8 mouse cellular contexts compared by ENCODE assay signal in genomic region chr6:17170782-17171272, GRCm38 (mm10).
DNase-seq lines count a peak whose midpoint lies in the region; ATAC-seq and TF ChIP-seq lines count a peak whose summit lies in the region.

No protein-coding gene starts in this region.

- peak overlapping the region; percentile 68 for H3K27ac ChIP-seq in heart, embryonic 11.5 days (ENCODE audit: low read depth, low read length)
- H3K27ac ChIP-seq in embryonic facial prominence, embryonic 11.5 days (replicated peaks; ENCODE audit: low read depth, low read length): no peak overlapping the region; the same call in 1 of the 2 replicates
- H3K27ac ChIP-seq in heart, postnatal 0 days (ENCODE audit: low read depth): peak overlapping the region; percentile 83
- peak overlapping the region; percentile 87 for H3K27ac ChIP-seq in lung, postnatal 0 days (ENCODE audit: low read length)

- no peak for TF ChIP-seq CTCF in heart, postnatal 0 days (IDR thresholded peaks at IDR 0.05; ENCODE audit: low read depth)
- no peak for TF ChIP-seq CTCF in lung, postnatal 0 days (IDR thresholded peaks at IDR 0.05)

- 47% methylated on average over 7 of the region's 7 CpGs for WGBS in heart, embryonic 11.5 days (ENCODE audit: insufficient replicate concordance)
- WGBS in embryonic facial prominence, embryonic 11.5 days: 65% methylated on average over 7 of the region's 7 CpGs
- 21% methylated on average over 7 of the region's 7 CpGs for WGBS in heart, postnatal 0 days
- whole genome bisulfite sequencing in lung, postnatal 0 days: 9% methylated on average over 7 of the region's 7 CpGs

- H3K4me3 ChIP-seq in heart, embryonic 11.5 days (ENCODE audit: low read depth, low read length): no peak overlapping the region
- H3K4me3 ChIP-seq in embryonic facial prominence, embryonic 11.5 days (ENCODE audit: low read depth, low read length): no peak overlapping the region
- H3K4me3 ChIP-seq in heart, postnatal 0 days (ENCODE audit: low read depth, low read length): peak overlapping the region; percentile 4
- H3K4me3 ChIP-seq in lung, postnatal 0 days (ENCODE audit: low read depth, low read length): no peak overlapping the region

- peak; percentile 84; the same call in 1 of the 2 replicates for TF ChIP-seq EP300 in heart, postnatal 0 days (IDR thresholded peaks at IDR 0.05; ENCODE audit: low read depth)
- no peak for TF ChIP-seq EP300 in lung, postnatal 0 days (IDR thresholded peaks at IDR 0.05)

- no peak for DNase-seq in heart, adult 9 months (ENCODE audit: low spot score in 2 of 2)
- DNase-seq in embryonic facial prominence, embryonic 11.5 days (ENCODE audit: low spot score): no peak
- no peak for DNase-seq in heart, postnatal 0 days (ENCODE audit: low spot score)
- no peak for DNase-seq in lung, postnatal 0 days (ENCODE audit: low spot score)
- no peak for DNase-seq in cerebellum, postnatal 4 days (ENCODE audit: low spot score in 2 of 2)
- no peak for DNase-seq in urinary bladder, adult 2 months (ENCODE audit: low spot score)

- no peaks in the 10 kb centered on the region for H3K36me3 ChIP-seq in heart, embryonic 11.5 days (ENCODE audit: control insufficient read depth, insufficient read depth, low read length)
- no peaks in the 10 kb centered on the region for H3K36me3 ChIP-seq in embryonic facial prominence, embryonic 11.5 days (replicated peaks; ENCODE audit: control insufficient read depth, insufficient read depth, low read depth, low read length)
- H3K36me3 ChIP-seq in heart, postnatal 0 days (replicated peaks; ENCODE audit: control insufficient read depth, insufficient read depth, low read length): no peaks in the 10 kb centered on the region
- H3K36me3 ChIP-seq in lung, postnatal 0 days (ENCODE audit: insufficient read depth, low read length): no peaks in the 10 kb centered on the region

- no peak for ATAC-seq in heart, embryonic 11.5 days (replicated peaks; ENCODE audit: insufficient number of reproducible peaks, low FRiP score, low TSS enrichment)
- ATAC-seq in embryonic facial prominence, embryonic 11.5 days (replicated peaks; ENCODE audit: insufficient number of reproducible peaks, low FRiP score, low TSS enrichment, low read depth): no peak
- ATAC-seq in heart, postnatal 0 days (ENCODE audit: insufficient read depth, low read depth): peak; percentile 51
- ATAC-seq in lung, postnatal 0 days: peak; percentile 12
- no peak for ATAC-seq in inflammation-experienced regulatory T-cells, adult 6 months

- no peak overlapping the region for H3K9ac ChIP-seq in heart, embryonic 11.5 days (ENCODE audit: low read depth, low read length)
- no peak overlapping the region for H3K9ac ChIP-seq in embryonic facial prominence, embryonic 11.5 days (replicated peaks; ENCODE audit: low read length)
- H3K9ac ChIP-seq in heart, postnatal 0 days (replicated peaks; ENCODE audit: low read depth, low read length): no peak overlapping the region
- no peak overlapping the region for H3K9ac ChIP-seq in lung, postnatal 0 days (replicated peaks; ENCODE audit: low read depth)

- peaks cover 6% of the 10 kb centered on the region for H3K4me1 ChIP-seq in heart, embryonic 11.5 days (ENCODE audit: control insufficient read depth, insufficient read depth, low read length)
- H3K4me1 ChIP-seq in embryonic facial prominence, embryonic 11.5 days (ENCODE audit: control insufficient read depth, insufficient read depth, low read length): no peaks in the 10 kb centered on the region
- peaks cover 34% of the 10 kb centered on the region for H3K4me1 ChIP-seq in heart, postnatal 0 days (ENCODE audit: control insufficient read depth, insufficient read depth)
- H3K4me1 ChIP-seq in lung, postnatal 0 days (ENCODE audit: insufficient read depth, low read depth, low read length): peaks cover 12% of the 10 kb centered on the region

- H3K27me3 ChIP-seq in heart, embryonic 11.5 days (ENCODE audit: control insufficient read depth, insufficient read depth, low read length): no peaks in the 10 kb centered on the region
- no peaks in the 10 kb centered on the region for H3K27me3 ChIP-seq in embryonic facial prominence, embryonic 11.5 days (ENCODE audit: control insufficient read depth, insufficient read depth, low read length)
- no peaks in the 10 kb centered on the region for H3K27me3 ChIP-seq in heart, postnatal 0 days (ENCODE audit: control insufficient read depth, insufficient read depth, low read length)
- no peaks in the 10 kb centered on the region for H3K27me3 ChIP-seq in lung, postnatal 0 days (replicated peaks; ENCODE audit: insufficient read depth, low read length)

- no peaks in the 10 kb centered on the region for H3K9me3 ChIP-seq in heart, embryonic 11.5 days (replicated peaks; ENCODE audit: control insufficient read depth, low read length)
- no peaks in the 10 kb centered on the region for H3K9me3 ChIP-seq in embryonic facial prominence, embryonic 11.5 days (replicated peaks; ENCODE audit: control insufficient read depth, low read length)
- no peaks in the 10 kb centered on the region for H3K9me3 ChIP-seq in heart, postnatal 0 days (replicated peaks; ENCODE audit: control insufficient read depth, low read length)
- no peaks in the 10 kb centered on the region for H3K9me3 ChIP-seq in lung, postnatal 0 days (ENCODE audit: low read length)

- peak overlapping the region; percentile 47 for H3K4me2 ChIP-seq in heart, embryonic 11.5 days
- H3K4me2 ChIP-seq in embryonic facial prominence, embryonic 11.5 days (ENCODE audit: low read depth, low read length): peak overlapping the region; percentile 16; the same call in 1 of the 2 replicates
- H3K4me2 ChIP-seq in heart, postnatal 0 days (ENCODE audit: low read depth, low read length): peak overlapping the region; percentile 45
- H3K4me2 ChIP-seq in lung, postnatal 0 days (replicated peaks; ENCODE audit: low read depth, low read length): peak overlapping the region; percentile 45

Comparison
In these comparisons a context has a peak if more than half of its experiments do, and no peak if none do; other contexts are left out.
1. ATAC-seq: peak in heart, postnatal 0 days (single experiment) and lung, postnatal 0 days (single experiment); none in heart, embryonic 11.5 days (single experiment), embryonic facial prominence, embryonic 11.5 days (single experiment) and inflammation-experienced regulatory T-cells, adult 6 months (single experiment).
2. Peak in every context shown above with its lines, with median percentiles within 50 percentile points of each other: H3K4me2 ChIP-seq.